Mouse (Mus musculus) brain, adult 2 months (tissue): ENCODE measurements around the gene Colq.

Source experiments
- DNase-seq: peaks from one replicate; pipeline ENCODE4 v3.0.0; 2011; ENCODE audit warnings: low read depth, low spot score

Gene Colq

GRCm38 (mm10) chr14:31575866-31576265, 15.3 kb downstream of the Colq start:
- DNase-seq: peak; percentile 77

- no peak for DNase-seq
Measured at GRCm38 (mm10) chr14:31574903-31575665, 16.1 kb downstream of the Colq start.

- peak; percentile 91 for DNase-seq
Measured at GRCm38 (mm10) chr14:31572561-31573175, 18.5 kb downstream of the Colq start.

DNA sequence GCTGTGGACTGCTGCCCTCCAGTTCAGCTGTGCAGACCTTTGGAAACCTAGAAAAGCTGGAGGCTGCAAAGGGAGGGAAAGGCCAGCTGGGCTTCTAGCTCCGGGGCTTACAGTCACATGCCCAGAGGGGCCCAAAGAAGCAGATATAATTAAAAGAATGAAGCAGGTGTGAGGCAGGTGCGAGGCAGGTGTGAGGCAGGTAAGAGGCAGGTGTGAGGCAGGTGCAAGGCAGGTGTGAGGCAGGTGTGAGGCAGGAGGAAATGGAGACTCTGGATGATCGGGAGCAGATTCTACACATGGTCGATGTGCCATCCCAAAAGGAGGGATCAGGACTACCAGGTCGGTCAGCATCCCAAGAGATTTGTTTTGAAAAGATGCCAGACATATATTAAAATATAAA, 19.7 kb downstream of the Colq start:
- no peak for DNase-seq

DNA sequence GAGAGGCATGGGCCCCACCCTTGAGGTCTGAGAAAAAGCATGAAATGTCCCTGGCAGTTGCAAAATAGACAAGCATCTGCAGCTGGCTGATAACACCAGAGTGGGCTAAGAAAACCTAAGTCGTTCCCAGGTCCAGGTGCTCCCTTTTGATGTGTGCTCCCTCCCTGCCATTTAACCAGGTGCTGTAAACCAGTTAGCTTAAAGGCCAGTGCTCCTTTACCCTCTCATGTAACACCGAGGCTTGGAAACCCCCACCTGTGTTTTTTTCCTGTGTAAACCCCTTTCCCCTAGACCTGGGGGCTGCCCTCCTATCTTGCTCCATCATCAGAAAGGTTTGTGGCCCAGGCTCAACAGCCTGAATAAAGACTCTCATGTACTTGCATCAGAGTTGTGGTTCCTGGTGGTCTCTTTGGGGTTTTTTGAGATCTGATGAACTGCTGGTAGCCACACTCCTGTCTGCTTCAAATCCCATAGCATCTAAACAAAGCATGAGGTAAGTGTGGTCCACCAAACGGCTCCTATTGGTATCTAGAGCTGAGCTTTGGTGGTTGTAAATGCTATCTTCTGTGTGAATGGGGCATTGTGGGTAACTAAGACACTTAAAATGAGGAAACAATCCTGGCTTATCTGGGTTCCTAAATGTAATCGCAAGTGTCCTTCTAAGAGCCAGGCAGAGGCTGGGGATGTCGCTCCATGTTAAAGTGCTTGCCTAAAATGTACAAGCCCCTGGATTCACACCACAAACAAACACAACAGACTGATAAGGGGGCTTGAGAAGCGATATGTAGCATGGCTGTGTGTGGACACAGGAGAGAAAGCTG, 20.8 kb downstream of the Colq start:
- no peak for DNase-seq

GRCm38 (mm10) chr14:31569151-31569631, 22.0 kb downstream of the Colq start:
- peak; percentile 33 for DNase-seq

GRCm38 (mm10) chr14:31565478-31566212, 25.5 kb downstream of the Colq start:
- DNase-seq: no peak

DNA sequence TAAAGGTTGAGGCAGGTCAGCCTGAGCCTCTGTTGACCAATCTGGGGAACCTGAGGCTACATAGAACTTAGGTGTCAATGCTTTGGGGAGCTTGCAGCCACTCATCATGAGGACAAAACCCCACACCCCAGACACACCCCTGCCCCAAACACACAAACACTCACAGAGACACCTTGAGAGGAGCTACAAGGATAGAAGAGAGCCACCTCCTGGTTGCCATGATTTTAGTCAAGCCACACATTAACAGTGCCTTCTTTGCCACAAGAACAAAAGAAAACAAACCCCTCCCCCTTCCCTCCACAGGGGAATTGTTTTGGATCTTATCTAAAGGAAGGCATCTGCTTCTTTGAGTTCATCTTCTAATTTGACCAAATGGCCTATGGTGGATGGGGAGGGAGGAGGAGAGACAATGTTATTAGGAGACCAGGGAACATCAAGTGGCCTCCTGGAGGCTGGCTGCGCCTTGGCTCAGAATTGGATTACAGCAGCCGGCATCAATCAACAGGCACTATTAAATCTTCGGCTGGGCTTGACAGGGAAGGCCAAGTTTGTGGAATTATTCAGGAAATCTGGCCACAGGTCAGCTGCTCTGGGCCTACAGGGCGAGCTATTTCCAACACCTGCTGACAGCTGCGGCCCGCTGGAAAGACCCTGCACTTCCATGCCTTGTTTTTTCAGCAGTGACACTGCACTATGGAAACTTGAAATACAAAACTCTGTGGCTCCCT, 26.5 kb downstream of the Colq start:
- DNase-seq: no peak

- DNase-seq: no peak
Measured at GRCm38 (mm10) chr14:31560886-31561285, 30.3 kb downstream of the Colq start.

DNA sequence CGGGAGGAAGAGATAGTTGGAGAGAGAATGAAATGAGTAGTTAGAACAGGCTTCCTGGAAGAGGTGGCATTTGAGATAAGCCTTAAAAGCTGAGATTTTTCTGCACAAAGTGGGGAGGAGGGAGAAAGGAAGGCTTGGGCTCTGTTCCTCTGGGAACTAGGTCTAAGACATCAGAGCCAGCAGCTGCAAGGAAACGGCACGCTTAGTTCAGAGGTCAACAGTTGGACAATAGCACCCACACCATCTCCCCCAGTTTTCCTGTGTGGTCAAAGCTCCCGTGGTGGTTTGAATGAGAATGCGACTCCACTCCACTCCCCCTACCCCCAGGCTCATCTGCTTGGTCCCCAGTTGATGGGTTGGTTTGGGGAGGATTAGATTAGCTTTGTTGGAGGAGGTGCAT, 31.9 kb downstream of the Colq start:
- no peak for DNase-seq

GRCm38 (mm10) chr14:31557784-31558183, 33.4 kb downstream of the Colq start:
- no peak for DNase-seq

GRCm38 (mm10) chr14:31557273-31557672, 33.9 kb downstream of the Colq start:
- peak; percentile 33 for DNase-seq

- DNase-seq: no peak
Measured at GRCm38 (mm10) chr14:31556526-31557260, 34.5 kb downstream of the Colq start.

DNA sequence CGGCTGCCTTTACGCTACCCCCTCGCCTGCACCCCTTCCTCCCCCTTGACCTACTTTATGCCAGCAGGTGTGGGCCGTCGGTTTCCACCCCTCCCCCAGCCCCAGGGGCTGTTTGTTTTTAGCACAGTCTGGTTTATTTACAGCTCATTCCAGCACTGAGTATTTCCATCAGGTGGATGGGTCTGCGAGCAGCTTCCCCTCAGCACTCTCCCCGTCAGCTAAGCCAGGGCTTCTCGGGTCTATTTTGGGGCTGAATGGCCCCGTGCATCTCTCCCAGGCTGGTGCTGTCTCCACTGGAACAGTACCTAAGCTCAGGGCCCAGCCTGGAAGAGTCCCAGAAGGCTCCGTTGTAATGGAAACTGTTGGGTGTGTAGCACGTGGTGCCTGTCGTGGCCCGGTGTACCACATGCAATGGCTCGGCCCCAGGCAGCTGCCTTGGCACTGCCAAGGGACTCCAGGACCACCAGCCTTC, 35.1 kb downstream of the Colq start:
- peak; percentile 43 for DNase-seq

DNA sequence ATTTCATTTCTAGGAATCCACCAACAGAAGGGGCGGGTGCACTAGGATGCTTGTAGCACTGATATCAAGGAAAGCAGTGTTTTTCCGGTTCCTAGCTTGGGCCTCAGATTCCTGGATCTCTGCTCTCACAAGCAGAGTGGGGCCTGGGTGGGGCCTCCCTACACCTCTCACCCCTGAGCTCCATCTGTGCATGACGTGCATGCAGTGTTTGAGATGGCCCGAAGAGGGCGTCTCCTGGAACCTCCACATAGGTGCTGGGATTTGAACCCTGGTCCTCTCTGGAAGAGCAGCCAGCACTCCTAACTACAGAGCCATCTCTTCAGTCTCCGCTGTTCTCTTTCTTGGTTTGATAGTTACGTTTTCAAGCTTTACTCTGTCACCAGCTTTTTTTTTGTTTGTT, 36.1 kb downstream of the Colq start:
- no peak for DNase-seq

DNA sequence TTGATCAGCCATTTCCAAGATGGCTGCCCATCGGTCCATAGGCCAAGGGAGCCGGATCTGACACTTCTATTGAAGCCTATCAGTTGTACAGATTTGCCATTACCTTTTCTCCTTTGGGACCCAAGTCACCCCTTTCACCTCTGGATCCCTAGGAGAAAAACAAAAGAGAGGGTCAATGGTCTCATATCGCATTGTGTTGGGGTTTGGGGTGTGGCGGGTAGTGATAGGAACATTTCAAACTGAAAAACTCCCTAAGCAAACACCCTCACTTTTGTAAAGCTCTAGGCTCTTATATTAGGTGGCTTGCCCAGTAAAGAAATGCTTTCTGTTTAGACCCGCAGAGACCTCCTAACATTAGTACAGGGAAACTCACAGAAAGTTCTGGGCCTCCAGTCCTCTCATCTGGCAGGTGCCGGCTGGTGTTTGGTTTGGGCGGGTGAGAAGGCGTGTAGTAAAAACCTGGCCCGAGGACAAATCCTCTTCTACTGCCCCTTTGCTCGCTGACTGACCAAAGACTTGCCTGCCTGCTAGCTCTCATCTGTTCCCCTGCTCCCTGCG, 47.2 kb downstream of the Colq start:
- DNase-seq: no peak

GRCm38 (mm10) chr14:31537298-31537697, 53.8 kb downstream of the Colq start:
- DNase-seq: peak; percentile 86

- no peak for DNase-seq
Measured at GRCm38 (mm10) chr14:31532656-31533055, 58.5 kb downstream of the Colq start.

DNA sequence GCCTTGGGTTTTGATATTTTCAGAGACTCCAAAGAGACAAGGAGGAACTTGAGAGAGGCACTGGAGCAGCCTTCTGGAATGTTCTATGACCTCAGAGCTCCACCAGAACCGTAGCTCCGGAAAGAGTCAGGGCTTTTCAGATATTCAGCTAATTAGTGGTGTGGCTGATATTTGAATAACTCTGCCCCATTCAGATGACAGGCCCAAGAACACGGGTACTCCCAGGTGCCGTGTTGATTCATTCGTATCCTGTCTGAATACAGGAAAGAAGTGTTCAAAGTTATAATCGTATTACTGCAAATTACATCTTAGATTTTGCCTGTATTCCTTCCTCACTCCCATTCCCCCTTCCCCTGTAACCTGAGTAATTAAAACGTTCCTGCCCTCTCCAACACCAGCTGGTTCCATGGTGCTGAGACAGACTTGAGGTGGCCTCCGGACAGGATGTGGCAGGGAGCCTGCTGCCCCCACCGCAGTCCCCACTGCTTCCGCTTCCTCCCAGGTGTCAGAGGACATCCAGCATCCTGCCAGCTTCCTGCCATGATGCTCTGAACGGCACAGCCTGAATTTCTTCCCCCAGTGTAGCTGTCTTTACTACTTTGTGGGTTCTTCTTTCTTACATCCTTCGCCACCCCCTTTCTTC, 59.5 kb downstream of the Colq start:
- no peak for DNase-seq
